Mouse (Mus musculus) neural tube, embryonic 13.5 days (tissue): ENCODE measurements at regions not wholly inside any gene's neighbourhood (a gene's known extent, or its start where the extent isn't known, plus 50 kb on each side); places are given as distances from the start of the nearest gene placed in this dataset.
"Not testable (repeated sequence)": the region's sequence is repeated elsewhere in the genome, so short reads cannot be mapped to it uniquely, and the experiment has no call there.

Experiments
- ATAC-seq: fragments of 200-750 bp; cut with Nextera tagmentation; 2 replicates; pipeline ENCODE4 v1.8.0; 2017; ENCODE audit warnings: low read depth, mild to moderate bottlenecking, moderate TSS enrichment, moderate library complexity
- H3K27ac ChIP-seq: fragments of 300-500 bp; sonication (generic); replicated peaks from 2 replicates; pipeline ENCODE4 v1.5.1; 2015; ENCODE audit warnings: moderate library complexity, mild to moderate bottlenecking, inconsistent platforms
- H3K27me3 ChIP-seq: fragments of 300-500 bp; sonication (generic); 2 replicates; pipeline ENCODE4 v1.6.1; 2015; ENCODE audit warnings: mild to moderate bottlenecking, inconsistent platforms
- H3K36me3 ChIP-seq: fragments of 300-500 bp; sonication (generic); 2 replicates; pipeline ENCODE4 v1.6.1; 2015; ENCODE audit warnings: mild to moderate bottlenecking, inconsistent platforms
- H3K4me1 ChIP-seq: fragments of 300-500 bp; sonication (generic); replicated peaks from 2 replicates; pipeline ENCODE4 v1.6.1; 2015; ENCODE audit warnings: inconsistent platforms
- H3K4me2 ChIP-seq: fragments of 300-500 bp; sonication (generic); 2 replicates; pipeline ENCODE4 v1.6.1; 2015; ENCODE audit warnings: inconsistent platforms, mild to moderate bottlenecking, moderate library complexity
- H3K4me3 ChIP-seq: fragments of 300-500 bp; sonication (generic); 2 replicates; pipeline ENCODE4 v1.5.1; 2015; ENCODE audit warnings: mild to moderate bottlenecking, inconsistent platforms
- H3K9ac ChIP-seq: fragments of 300-500 bp; sonication (generic); 2 replicates; pipeline ENCODE4 v1.6.1; 2015; ENCODE audit warnings: moderate library complexity, mild to moderate bottlenecking, inconsistent platforms
- H3K9me3 ChIP-seq: fragments of 300-500 bp; sonication (generic); 2 replicates; pipeline ENCODE4 v1.6.1; 2016; ENCODE audit warnings: inconsistent platforms
- WGBS: fragments of 180-500 bp; shearing (Covaris S2); methylation state at CpG from one replicate; pipeline ENCODE4 v1.1.7; 2015; 5-methylcytosine and 5-hydroxymethylcytosine counted together

- no peak for ATAC-seq
- H3K9ac ChIP-seq = no peak overlapping the region
- H3K27me3 ChIP-seq = no peaks in the 10 kb centered on the region
- no peaks in the 10 kb centered on the region for H3K9me3 ChIP-seq
- H3K4me3 ChIP-seq = no peak overlapping the region
- H3K4me2 ChIP-seq = no peak overlapping the region
- no peaks in the 10 kb centered on the region for H3K36me3 ChIP-seq
- no peak overlapping the region for H3K27ac ChIP-seq
- WGBS = 66% methylated on average over 3 of the region's 3 CpGs
- no peaks in the 10 kb centered on the region for H3K4me1 ChIP-seq
These were observed 79.1 kb upstream of the Neurl1b start for GRCm38 (mm10) chr17:26335551-26335950.

DNA sequence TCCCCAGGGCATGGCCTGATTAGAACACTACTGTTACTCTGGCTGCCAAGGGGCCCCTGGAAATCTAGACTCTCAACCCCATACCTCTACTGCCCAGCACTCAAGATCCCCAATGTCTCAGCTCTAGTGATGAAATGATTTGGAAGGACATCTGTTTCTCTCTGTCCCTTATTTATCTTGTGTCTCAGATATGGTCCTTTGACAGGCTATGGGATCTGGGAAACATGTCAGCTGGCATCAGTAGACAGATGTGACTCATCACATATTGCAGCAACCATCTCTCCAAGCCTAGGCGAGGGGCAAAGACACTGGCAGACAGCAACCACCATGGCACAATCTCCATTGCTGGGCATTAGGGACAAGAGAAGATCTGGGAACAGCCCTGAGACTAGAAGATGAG, 78.6 kb upstream of the Neurl1b start:
- Histone ChIP-seq H3K4me3 (no peak overlapping the region), H3K9me3 (no peaks in the 10 kb centered on the region), H3K36me3 (no peaks in the 10 kb centered on the region), H3K4me2 (no peak overlapping the region), H3K9ac (no peak overlapping the region), H3K27ac (no peak overlapping the region), H3K4me1 (no peaks in the 10 kb centered on the region), H3K27me3 (no peaks in the 10 kb centered on the region)
- no peak for ATAC-seq
- 89% methylated on average over 1 of the region's 1 CpGs for WGBS

DNA sequence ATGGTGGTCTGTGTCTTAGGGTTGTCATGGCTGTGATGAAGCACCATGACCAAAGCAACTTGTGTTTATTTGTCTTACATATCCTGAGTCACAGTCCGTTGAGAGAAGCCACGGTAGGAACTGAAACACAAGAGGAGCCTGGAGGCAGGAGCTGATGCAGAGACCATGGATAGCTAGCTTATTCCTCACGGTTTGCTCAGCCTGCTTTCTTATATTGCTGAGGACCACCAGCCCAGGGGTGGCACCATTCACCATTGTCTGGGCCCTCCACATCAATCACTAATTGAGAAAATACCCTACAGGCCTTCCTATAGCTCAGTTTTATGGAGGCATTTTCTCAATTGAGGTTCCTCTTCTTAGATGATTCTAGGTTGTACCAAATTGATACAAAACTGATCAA, 77.5 kb upstream of the Neurl1b start:
- no peak overlapping the region for H3K4me3 ChIP-seq
- H3K4me1 ChIP-seq = no peaks in the 10 kb centered on the region
- no peaks in the 10 kb centered on the region for H3K27me3 ChIP-seq
- no peaks in the 10 kb centered on the region for H3K9me3 ChIP-seq
- no peak for ATAC-seq
- H3K4me2 ChIP-seq = no peak overlapping the region
- H3K9ac ChIP-seq = no peak overlapping the region
- 78% methylated on average over 3 of the region's 3 CpGs for WGBS
- no peaks in the 10 kb centered on the region for H3K36me3 ChIP-seq
- H3K27ac ChIP-seq = no peak overlapping the region

DNA sequence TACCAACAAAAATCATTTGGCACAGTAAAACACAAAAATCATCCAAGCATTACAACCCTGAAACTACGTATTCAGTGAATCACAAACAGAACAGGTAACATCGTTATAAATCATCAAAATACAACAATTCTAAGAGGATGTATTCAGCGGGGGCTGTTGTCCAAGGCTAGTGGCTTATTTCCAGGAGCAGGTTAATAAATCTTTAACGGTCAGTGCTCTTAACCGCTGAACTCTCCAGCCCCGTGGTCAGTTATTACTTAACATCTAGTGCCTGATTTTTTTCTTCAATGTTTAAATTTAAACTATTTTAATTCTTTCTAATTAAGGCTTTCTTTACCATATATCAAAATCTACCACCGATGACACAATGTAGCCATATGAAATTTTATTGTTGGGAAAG, 69.2 kb upstream of the Neurl1b start:
- H3K27me3 ChIP-seq, H3K9me3 ChIP-seq, H3K4me2 ChIP-seq, H3K36me3 ChIP-seq, H3K27ac ChIP-seq, H3K4me3 ChIP-seq, ATAC-seq, H3K9ac ChIP-seq, H3K4me1 ChIP-seq: not testable (repeated sequence)
- WGBS = 80% methylated on average over 7 of the region's 7 CpGs

DNA sequence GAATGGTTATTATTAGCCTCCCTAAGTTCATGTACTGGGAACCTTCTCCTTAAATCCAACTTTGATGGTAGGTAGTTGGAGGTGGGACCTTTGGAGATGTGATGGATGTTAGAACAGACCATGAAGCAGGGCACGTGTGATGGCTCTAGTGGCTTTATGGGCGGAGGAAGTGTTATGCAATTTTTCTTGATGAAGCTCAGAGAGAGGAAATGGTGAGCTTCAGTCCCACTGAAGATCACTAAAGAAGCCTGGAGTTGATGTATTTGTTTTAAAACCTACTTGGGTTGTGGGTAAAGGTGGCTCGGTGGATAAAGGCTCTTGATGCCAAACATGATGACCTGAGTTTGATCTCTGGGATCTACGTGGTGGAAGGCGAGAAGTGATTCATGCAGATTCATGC, 66.5 kb upstream of the Neurl1b start:
- WGBS = 92% methylated on average over 5 of the region's 5 CpGs
- no peak overlapping the region for H3K4me3 ChIP-seq
- H3K9me3 ChIP-seq = no peaks in the 10 kb centered on the region
- no peak overlapping the region for H3K9ac ChIP-seq
- H3K36me3 ChIP-seq = no peaks in the 10 kb centered on the region
- no peaks in the 10 kb centered on the region for H3K4me1 ChIP-seq
- no peak for ATAC-seq
- H3K4me2 ChIP-seq = no peak overlapping the region
- no peaks in the 10 kb centered on the region; the same call in 1 of the 2 replicates for H3K27me3 ChIP-seq
- no peak overlapping the region for H3K27ac ChIP-seq

DNA sequence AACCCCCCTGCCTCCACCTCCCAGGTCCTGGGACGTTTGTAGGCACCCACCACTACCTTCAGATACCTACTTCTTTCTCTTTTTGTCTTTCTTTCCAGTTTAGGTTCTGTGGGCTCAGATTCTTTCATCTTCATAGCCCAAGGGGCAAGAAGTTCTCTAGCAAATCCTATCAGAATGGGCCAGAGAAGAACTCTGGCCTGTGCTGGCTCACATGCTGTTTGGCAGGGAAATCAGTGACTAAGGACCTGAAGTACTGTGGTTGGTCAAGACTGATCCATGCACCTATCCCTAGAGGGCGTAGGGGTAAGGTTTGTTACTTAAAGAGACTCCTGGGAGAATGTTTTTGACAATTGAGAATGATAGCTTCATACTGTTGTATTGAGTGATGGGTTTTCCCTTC, 64.9 kb upstream of the Neurl1b start:
- H3K4me2 ChIP-seq = no peak overlapping the region
- H3K36me3 ChIP-seq = no peaks in the 10 kb centered on the region
- no peaks in the 10 kb centered on the region; the same call in 1 of the 2 replicates for H3K27me3 ChIP-seq
- no peak overlapping the region for H3K4me3 ChIP-seq
- ATAC-seq = no peak
- H3K27ac ChIP-seq = no peak overlapping the region
- 42% methylated on average over 2 of the region's 2 CpGs for WGBS
- no peaks in the 10 kb centered on the region for H3K9me3 ChIP-seq
- no peaks in the 10 kb centered on the region for H3K4me1 ChIP-seq
- no peak overlapping the region for H3K9ac ChIP-seq

DNA sequence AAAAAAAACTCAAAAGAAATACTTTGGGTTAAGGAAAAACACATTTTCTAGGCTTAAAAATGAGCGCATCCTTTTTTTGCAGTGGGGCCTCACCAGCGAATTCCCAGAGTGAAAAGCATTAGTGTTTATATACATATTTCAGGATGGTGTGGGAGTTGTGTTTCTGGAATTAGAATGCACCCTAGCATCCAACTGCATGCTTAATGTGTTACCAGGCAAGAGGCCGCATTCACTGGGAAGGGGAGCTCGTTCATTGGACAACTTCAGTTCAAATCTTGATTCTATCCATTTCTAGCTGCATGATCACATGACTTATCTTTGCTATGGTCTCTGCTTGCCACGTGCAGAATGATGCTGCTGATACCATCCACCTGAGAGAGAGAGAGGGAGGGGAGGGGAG, 64.4 kb upstream of the Neurl1b start:
- WGBS = 85% methylated on average over 5 of the region's 5 CpGs
- ATAC-seq = no peak

GRCm38 (mm10) chr17:26351991-26352390, 62.6 kb upstream of the Neurl1b start:
- ATAC-seq = no peak
- H3K9me3 ChIP-seq = no peaks in the 10 kb centered on the region
- H3K4me1 ChIP-seq = no peaks in the 10 kb centered on the region
- WGBS = 83% methylated on average over 7 of the region's 7 CpGs
- no peak overlapping the region for H3K9ac ChIP-seq
- no peaks in the 10 kb centered on the region; the same call in 1 of the 2 replicates for H3K27me3 ChIP-seq
- no peak overlapping the region for H3K4me2 ChIP-seq
- H3K36me3 ChIP-seq = no peaks in the 10 kb centered on the region
- no peak overlapping the region for H3K27ac ChIP-seq
- no peak overlapping the region for H3K4me3 ChIP-seq

More for the DNA sequence above, 64.4 kb upstream of the Neurl1b start:
- no peak overlapping the region for H3K9ac ChIP-seq
- no peaks in the 10 kb centered on the region for H3K4me1 ChIP-seq
- no peak overlapping the region for H3K4me3 ChIP-seq
- H3K9me3 ChIP-seq = no peaks in the 10 kb centered on the region
- H3K36me3 ChIP-seq = no peaks in the 10 kb centered on the region
- H3K27ac ChIP-seq = no peak overlapping the region
- no peak overlapping the region for H3K4me2 ChIP-seq
- no peaks in the 10 kb centered on the region; the same call in 1 of the 2 replicates for H3K27me3 ChIP-seq

DNA sequence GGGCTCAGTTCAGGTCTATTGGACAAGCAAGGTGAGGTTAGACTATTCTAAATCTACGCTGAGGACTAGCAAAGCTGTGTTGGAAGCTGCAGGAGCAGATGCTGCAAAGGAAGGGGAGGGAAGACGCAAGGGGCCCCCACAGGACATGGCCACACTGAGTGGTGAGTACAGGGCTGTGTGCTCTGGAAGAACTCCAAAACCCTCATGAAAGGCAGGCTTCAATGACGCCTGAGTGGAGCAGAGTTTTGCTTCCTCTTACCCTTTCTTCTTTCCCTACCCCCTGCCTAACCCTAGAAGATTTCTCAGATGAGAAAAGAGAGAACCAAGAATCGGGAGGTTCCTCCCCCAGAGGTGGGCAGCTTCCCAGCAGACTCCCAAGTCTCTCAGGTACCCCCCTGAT, 61.9 kb upstream of the Neurl1b start:
- Histone ChIP-seq H3K9me3 (no peaks in the 10 kb centered on the region), H3K4me2 (no peak overlapping the region), H3K9ac (no peak overlapping the region), H3K4me3 (no peak overlapping the region), H3K27me3 (no peaks in the 10 kb centered on the region; the same call in 1 of the 2 replicates), H3K36me3 (no peaks in the 10 kb centered on the region), H3K4me1 (no peaks in the 10 kb centered on the region), H3K27ac (no peak overlapping the region)
- ATAC-seq = no peak
- WGBS = 72% methylated on average over 4 of the region's 4 CpGs

DNA sequence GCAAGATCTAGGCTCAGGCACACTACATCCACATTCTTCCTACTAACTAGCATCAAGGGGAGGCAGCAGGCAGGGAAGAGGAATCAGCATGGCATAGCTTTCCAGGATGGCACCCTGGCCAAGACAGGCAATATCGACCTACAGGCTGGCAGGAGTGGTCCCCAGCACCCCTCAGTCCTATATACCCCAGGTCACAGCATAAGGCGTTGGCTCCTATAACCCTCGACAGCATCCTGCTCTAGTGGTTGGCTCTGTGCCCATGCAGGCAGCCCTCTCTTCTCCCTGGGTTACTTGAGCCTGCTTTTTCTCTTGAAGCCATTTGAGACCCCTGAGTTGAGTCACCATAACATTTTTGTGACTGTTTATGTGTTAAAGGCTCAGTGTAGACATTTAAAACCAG, 60.2 kb upstream of the Neurl1b start:
- no peak overlapping the region for H3K4me3 ChIP-seq
- ATAC-seq = no peak
- H3K27me3 ChIP-seq = no peaks in the 10 kb centered on the region; the same call in 1 of the 2 replicates
- no peaks in the 10 kb centered on the region for H3K9me3 ChIP-seq
- H3K36me3 ChIP-seq = no peaks in the 10 kb centered on the region
- no peak overlapping the region for H3K27ac ChIP-seq
- H3K4me2 ChIP-seq = no peak overlapping the region
- no peak overlapping the region for H3K9ac ChIP-seq
- no peaks in the 10 kb centered on the region for H3K4me1 ChIP-seq
- WGBS = 72% methylated on average over 3 of the region's 3 CpGs

GRCm38 (mm10) chr17:26355301-26355700, 59.3 kb upstream of the Neurl1b start:
- Histone ChIP-seq H3K27me3 (no peaks in the 10 kb centered on the region; the same call in 1 of the 2 replicates), H3K4me1 (no peaks in the 10 kb centered on the region), H3K27ac (no peak overlapping the region), H3K9me3 (no peaks in the 10 kb centered on the region), H3K4me3 (no peak overlapping the region), H3K4me2 (no peak overlapping the region), H3K36me3 (no peaks in the 10 kb centered on the region), H3K9ac (no peak overlapping the region)
- 91% methylated on average over 3 of the region's 3 CpGs for WGBS
- no peak for ATAC-seq

DNA sequence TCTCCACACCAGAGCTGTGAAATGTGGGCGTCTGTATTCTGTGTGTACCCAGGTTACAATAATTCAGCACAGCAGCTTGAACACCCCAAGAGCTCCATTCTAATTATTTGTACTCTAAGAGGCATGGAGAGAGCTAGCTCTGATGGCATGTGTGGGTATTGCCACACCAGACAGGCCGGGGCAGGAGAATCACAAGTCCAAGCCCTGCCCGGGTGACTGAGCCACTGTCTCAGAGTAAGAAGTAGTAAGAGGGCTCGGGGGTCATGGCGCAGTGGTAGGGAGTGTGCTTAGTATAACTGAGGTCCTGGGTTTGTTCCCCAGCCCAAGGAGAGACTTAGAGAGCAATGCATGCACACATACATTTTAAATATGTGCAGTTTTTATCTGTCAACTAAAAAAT, 57.7 kb upstream of the Neurl1b start:
- H3K4me3 ChIP-seq = no peak overlapping the region
- no peak overlapping the region for H3K4me2 ChIP-seq
- H3K27me3 ChIP-seq = no peaks in the 10 kb centered on the region
- WGBS = 84% methylated on average over 5 of the region's 5 CpGs
- no peak overlapping the region for H3K9ac ChIP-seq
- H3K4me1 ChIP-seq = peaks cover 4% of the 10 kb centered on the region
- no peak overlapping the region for H3K27ac ChIP-seq
- ATAC-seq = no peak
- H3K9me3 ChIP-seq = no peaks in the 10 kb centered on the region
- H3K36me3 ChIP-seq = no peaks in the 10 kb centered on the region

DNA sequence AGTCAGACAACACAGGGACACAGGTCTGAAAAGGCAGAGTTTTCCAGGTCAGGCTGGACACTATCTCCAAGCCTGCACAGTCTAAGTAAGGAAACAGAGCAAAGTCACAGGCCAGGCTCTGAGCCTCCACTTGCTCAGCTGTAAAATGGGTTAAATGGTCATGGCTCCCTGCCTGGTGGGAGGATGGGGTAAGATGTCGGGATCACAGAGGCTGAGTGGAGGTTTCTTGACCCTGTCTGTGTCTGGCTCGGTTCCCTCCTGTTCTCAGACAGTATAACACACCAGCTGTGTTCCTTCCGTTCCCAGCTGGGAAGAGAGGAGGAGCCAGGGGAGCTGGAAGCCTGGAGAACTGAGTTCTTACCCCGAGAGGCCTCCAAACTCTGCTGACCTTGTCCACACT, 56.8 kb upstream of the Neurl1b start:
- 67% methylated on average over 4 of the region's 4 CpGs for WGBS
- H3K4me3 ChIP-seq = no peak overlapping the region
- H3K4me1 ChIP-seq = peaks cover 10% of the 10 kb centered on the region
- no peaks in the 10 kb centered on the region for H3K27me3 ChIP-seq
- ATAC-seq = no peak
- no peaks in the 10 kb centered on the region for H3K9me3 ChIP-seq
- H3K9ac ChIP-seq = no peak overlapping the region
- H3K27ac ChIP-seq = no peak overlapping the region
- H3K36me3 ChIP-seq = no peaks in the 10 kb centered on the region
- no peak overlapping the region for H3K4me2 ChIP-seq
